Mouse (Mus musculus) midbrain, embryonic 14.5 days (tissue): ENCODE results near the gene Aff1. TPM values are rescaled to one million over a fixed set of nuclear protein-coding genes. Genes with fewer than 3 reads are reported as not detected.

ENCODE experiments used
- ATAC-seq: fragments of 200-750 bp; cut with Nextera tagmentation; 2 replicates; pipeline ENCODE4 v1.8.0; 2017; ENCODE audit warnings: moderate number of reproducible peaks, moderate library complexity; ENCODE audit not compliant: low FRiP score, low TSS enrichment
- DNase-seq: peaks from one replicate; pipeline ENCODE4 v3.0.0-alpha.2; 2015
- H3K27ac ChIP-seq: fragments of 300-500 bp; sonication (generic); replicated peaks from 2 replicates; pipeline ENCODE4 v1.5.1; 2014; ENCODE audit warnings: mild to moderate bottlenecking, low read depth, low read length, moderate library complexity
- H3K27me3 ChIP-seq: fragments of 300-500 bp; sonication (generic); 2 replicates; pipeline ENCODE4 v1.6.1; 2014; ENCODE audit warnings: low read length, control low read depth, mixed read lengths; ENCODE audit not compliant: control insufficient read depth, insufficient read depth
- H3K36me3 ChIP-seq: fragments of 300-500 bp; sonication (generic); 2 replicates; pipeline ENCODE4 v1.6.1; 2014; ENCODE audit warnings: low read length, control low read depth; ENCODE audit not compliant: control insufficient read depth, insufficient read depth
- H3K4me1 ChIP-seq: fragments of 300-500 bp; sonication (generic); 2 replicates; pipeline ENCODE4 v1.6.1; 2014; ENCODE audit warnings: mild to moderate bottlenecking, antibody characterized with exemption, low read length, control low read depth; ENCODE audit not compliant: control insufficient read depth, insufficient read depth
- H3K4me2 ChIP-seq: fragments of 300-500 bp; sonication (generic); 2 replicates; pipeline ENCODE4 v1.6.1; 2014; ENCODE audit warnings: mild to moderate bottlenecking, low read length, moderate library complexity
- H3K4me3 ChIP-seq: fragments of 300-500 bp; sonication (generic); replicated peaks from 2 replicates; pipeline ENCODE4 v1.5.1; 2014; ENCODE audit warnings: low read depth, low read length
- H3K9ac ChIP-seq: fragments of 300-500 bp; sonication (generic); replicated peaks from 2 replicates; pipeline ENCODE4 v1.6.1; 2014; ENCODE audit warnings: mild to moderate bottlenecking, low read length, moderate library complexity
- H3K9me3 ChIP-seq: fragments of 300-500 bp; sonication (generic); 2 replicates; pipeline ENCODE4 v1.6.1; 2016; ENCODE audit warnings: low read length, control low read depth, mixed read lengths; ENCODE audit not compliant: control insufficient read depth
- WGBS: fragments of 180-500 bp; shearing (Covaris S2); extraction: QIAGEN DNeasy Blood & Tissue Kit; methylation state at CpG from one replicate; pipeline ENCODE4 v1.1.7; 2014; 5-methylcytosine and 5-hydroxymethylcytosine counted together
- polyA plus RNA-seq: library from polyadenylated mRNA; unstranded; fragments of >200 nt; fragmentation: Nextera tagmentation; extraction: Ambion mirVana; gene quantifications from 2 replicates; pipeline ENCODE4 v1.2.1, GENCODE M21; 2014

The Aff1 gene
- polyA plus RNA-seq, 1 experiment from 2014 or later = 2.6 TPM

- WGBS = 0% methylated on average over 5 of the region's 5 CpGs
- no peak overlapping the region for H3K4me3 ChIP-seq
- H3K4me1 ChIP-seq = peaks cover 30% of the 10 kb centered on the region
Observed at GRCm38 (mm10) chr5:103773100-103773552, 81.0 kb downstream of the Aff1 start.

GRCm38 (mm10) chr5:103774703-103775333, 82.6 kb downstream of the Aff1 start:
- no peaks in the 10 kb centered on the region for H3K9me3 ChIP-seq
- no peak overlapping the region for H3K4me3 ChIP-seq
- H3K4me2 ChIP-seq = no peak overlapping the region
- no peaks in the 10 kb centered on the region for H3K36me3 ChIP-seq
- DNase-seq = no peak
- 81% methylated on average over 11 of the region's 11 CpGs for WGBS
- H3K27me3 ChIP-seq = no peaks in the 10 kb centered on the region
- H3K4me1 ChIP-seq = peaks cover 45% of the 10 kb centered on the region
- H3K9ac ChIP-seq = no peak overlapping the region
- no peak overlapping the region for H3K27ac ChIP-seq
- no peak for ATAC-seq

More at GRCm38 (mm10) chr5:103773100-103773552, 81.0 kb downstream of the Aff1 start:
- Histone ChIP-seq H3K4me2 (peak overlapping the region; percentile 38), H3K27ac (peak overlapping the region; percentile 78), H3K9me3 (no peaks in the 10 kb centered on the region), H3K9ac (no peak overlapping the region), H3K36me3 (no peaks in the 10 kb centered on the region), H3K27me3 (no peaks in the 10 kb centered on the region)
- no peak; the same call in 1 of the 2 replicates for ATAC-seq
- DNase-seq = peak; percentile 74

- no peak overlapping the region for H3K4me2 ChIP-seq
- no peaks in the 10 kb centered on the region for H3K27me3 ChIP-seq
- no peak for DNase-seq
- H3K9me3 ChIP-seq = no peaks in the 10 kb centered on the region
- 84% methylated on average over 13 of the region's 13 CpGs for WGBS
- H3K36me3 ChIP-seq = no peaks in the 10 kb centered on the region
- H3K4me3 ChIP-seq = no peak overlapping the region
- no peak for ATAC-seq
- H3K9ac ChIP-seq = no peak overlapping the region
- H3K27ac ChIP-seq = no peak overlapping the region
- H3K4me1 ChIP-seq = peaks cover 49% of the 10 kb centered on the region
Observed at GRCm38 (mm10) chr5:103775429-103775828, 83.3 kb downstream of the Aff1 start.

- Histone ChIP-seq H3K27ac (no peak overlapping the region), H3K9me3 (no peaks in the 10 kb centered on the region), H3K4me3 (no peak overlapping the region), H3K4me2 (no peak overlapping the region), H3K9ac (no peak overlapping the region), H3K4me1 (peaks cover 47% of the 10 kb centered on the region), H3K27me3 (no peaks in the 10 kb centered on the region), H3K36me3 (no peaks in the 10 kb centered on the region)
- 68% methylated on average over 4 of the region's 4 CpGs for WGBS
- DNase-seq (no peak), ATAC-seq (no peak)
Observed at GRCm38 (mm10) chr5:103776842-103777241, 84.7 kb downstream of the Aff1 start.

GRCm38 (mm10) chr5:103777446-103777845, 85.3 kb downstream of the Aff1 start:
- ATAC-seq (no peak), DNase-seq (no peak)
- Histone ChIP-seq H3K4me1 (peaks cover 44% of the 10 kb centered on the region), H3K4me3 (no peak overlapping the region), H3K4me2 (peak overlapping the region; percentile 58), H3K27ac (peak overlapping the region; percentile 46; the same call in 1 of the 2 replicates), H3K36me3 (no peaks in the 10 kb centered on the region), H3K9ac (no peak overlapping the region), H3K9me3 (no peaks in the 10 kb centered on the region), H3K27me3 (no peaks in the 10 kb centered on the region)
- WGBS = 43% methylated on average over 4 of the region's 4 CpGs

GRCm38 (mm10) chr5:103778314-103779117, 86.3 kb downstream of the Aff1 start:
- ATAC-seq = peak; percentile 87
- peak overlapping the region; percentile 19 for H3K4me3 ChIP-seq
- DNase-seq = peak; percentile 81
- peak overlapping the region; percentile 46 for H3K27ac ChIP-seq
- no peak overlapping the region for H3K9ac ChIP-seq
- no peaks in the 10 kb centered on the region for H3K36me3 ChIP-seq
- no peaks in the 10 kb centered on the region for H3K9me3 ChIP-seq
- no peaks in the 10 kb centered on the region for H3K27me3 ChIP-seq
- peak overlapping the region; percentile 58 for H3K4me2 ChIP-seq
- peaks cover 34% of the 10 kb centered on the region for H3K4me1 ChIP-seq
- under 1% methylated on average over 17 of the region's 17 CpGs for WGBS

- peaks cover 29% of the 10 kb centered on the region for H3K4me1 ChIP-seq
- H3K4me2 ChIP-seq = no peak overlapping the region
- H3K9ac ChIP-seq = no peak overlapping the region
- DNase-seq = no peak
- no peak for ATAC-seq
- no peaks in the 10 kb centered on the region for H3K9me3 ChIP-seq
- H3K27ac ChIP-seq = no peak overlapping the region
- no peaks in the 10 kb centered on the region for H3K36me3 ChIP-seq
- no peaks in the 10 kb centered on the region for H3K27me3 ChIP-seq
- WGBS = 18% methylated on average over 10 of the region's 10 CpGs
- H3K4me3 ChIP-seq = no peak overlapping the region
Observed at GRCm38 (mm10) chr5:103779836-103780235, 87.7 kb downstream of the Aff1 start.

- Histone ChIP-seq H3K4me3 (no peak overlapping the region), H3K27ac (no peak overlapping the region), H3K27me3 (no peaks in the 10 kb centered on the region), H3K9me3 (no peaks in the 10 kb centered on the region), H3K4me2 (no peak overlapping the region), H3K9ac (no peak overlapping the region), H3K36me3 (no peaks in the 10 kb centered on the region), H3K4me1 (peaks cover 29% of the 10 kb centered on the region)
- ATAC-seq (no peak), DNase-seq (no peak)
- WGBS = 25% methylated on average over 6 of the region's 6 CpGs
Observed at GRCm38 (mm10) chr5:103780266-103780665, 88.1 kb downstream of the Aff1 start.
